Mouse (Mus musculus) limb, embryonic 14.5 days (tissue): Measurements from ENCODE around the gene Gm37240. TPM values are rescaled to one million over a fixed set of nuclear protein-coding genes. Genes with fewer than 3 reads are reported as not detected.

ENCODE experiments used
- ATAC-seq: fragments of 200-750 bp; cut with Nextera tagmentation; 2 replicates; pipeline ENCODE4 v1.8.0; 2017; ENCODE audit warnings: low read depth, moderate number of reproducible peaks, moderate TSS enrichment; ENCODE audit not compliant: low FRiP score
- DNase-seq: peaks from one replicate; pipeline ENCODE4 v3.0.0-alpha.2; 2015; ENCODE audit warnings: low spot score
- H3K27ac ChIP-seq: fragments of 300-500 bp; sonication (generic); replicated peaks from 2 replicates; pipeline ENCODE4 v1.5.1; 2014; ENCODE audit warnings: low read depth, mild to moderate bottlenecking, low read length, moderate library complexity, mixed read lengths
- H3K27me3 ChIP-seq: fragments of 300-500 bp; sonication (generic); 2 replicates; pipeline ENCODE4 v1.6.1; 2014; ENCODE audit warnings: low read length, mixed read lengths; ENCODE audit not compliant: control insufficient read depth, insufficient read depth
- H3K36me3 ChIP-seq: fragments of 300-500 bp; sonication (generic); 2 replicates; pipeline ENCODE4 v1.6.1; 2014; ENCODE audit warnings: mild to moderate bottlenecking, low read length, moderate library complexity, mixed read lengths; ENCODE audit not compliant: control insufficient read depth, insufficient read depth
- H3K4me1 ChIP-seq: fragments of 300-500 bp; sonication (generic); 2 replicates; pipeline ENCODE4 v1.6.1; 2014; ENCODE audit warnings: antibody characterized with exemption, low read length, mixed read lengths; ENCODE audit not compliant: control insufficient read depth, insufficient read depth
- H3K4me2 ChIP-seq: fragments of 300-500 bp; sonication (generic); replicated peaks from 2 replicates; pipeline ENCODE4 v1.6.1; 2014; ENCODE audit warnings: low read depth, mild to moderate bottlenecking, low read length, moderate library complexity; ENCODE audit not compliant: severe bottlenecking
- H3K4me3 ChIP-seq: fragments of 300-500 bp; sonication (generic); replicated peaks from 2 replicates; pipeline ENCODE4 v1.5.1; 2014; ENCODE audit warnings: low read length
- H3K9ac ChIP-seq: fragments of 300-500 bp; sonication (generic); 2 replicates; pipeline ENCODE4 v1.6.1; 2014; ENCODE audit warnings: mild to moderate bottlenecking, low read depth, low read length, moderate library complexity; ENCODE audit not compliant: severe bottlenecking
- H3K9me3 ChIP-seq: fragments of 300-500 bp; sonication (generic); 2 replicates; pipeline ENCODE4 v1.6.1; 2016; ENCODE audit warnings: low read length; ENCODE audit not compliant: control insufficient read depth
- POLR2A ChIP-seq: fragments of 200-500 bp; IDR thresholded peaks from 2 replicates; pipeline ENCODE4 v1.8.0; 2012; ENCODE audit warnings: inconsistent platforms, mild to moderate bottlenecking, moderate library complexity, borderline replicate concordance; ENCODE audit not compliant: insufficient read depth, insufficient read length; ENCODE audit errors: extremely low read depth
- WGBS: fragments of 180-500 bp; shearing (Covaris S2); extraction: QIAGEN DNeasy Blood & Tissue Kit; methylation state at CpG from one replicate; pipeline ENCODE4 v1.1.7; 2014; 5-methylcytosine and 5-hydroxymethylcytosine counted together
- polyA plus RNA-seq, 2 experiments: library from polyadenylated mRNA; depleted of rRNA in 1 of 2; stranded (reverse) in 1 of 2; unstranded in 1 of 2; fragments of >200 nt; fragmentation: Nextera tagmentation in 1 of 2; extraction: Ambion mirVana in 1 of 2; gene quantifications; 2 replicates each; pipeline versions ENCODE4 v1.2.1 to v1.2.3; 2012 to 2014

The Gm37240 gene
- polyA plus RNA-seq, 2 experiments, result 2.0 to 13.4 TPM

GRCm38 (mm10) chr3:85748863-85749262 is 138.5 kb downstream of the Gm37240 start:
- DNase-seq (no peak), ATAC-seq (no peak)
- Histone ChIP-seq H3K4me3 (no peak overlapping the region), H3K4me1 (peaks cover 28% of the 10 kb centered on the region), H3K27me3 (no peaks in the 10 kb centered on the region), H3K9me3 (no peaks in the 10 kb centered on the region), H3K9ac (no peak overlapping the region), H3K36me3 (no peaks in the 10 kb centered on the region), H3K4me2 (no peak overlapping the region), H3K27ac (no peak overlapping the region)
- 28% methylated on average over 4 of the region's 4 CpGs for WGBS
- no peak for TF ChIP-seq POLR2A

- no peak for ATAC-seq
- 5% methylated on average over 4 of the region's 4 CpGs for WGBS
These were observed 141.2 kb downstream of the Gm37240 start for GRCm38 (mm10) chr3:85746116-85746515.

GRCm38 (mm10) chr3:85741767-85742166 is 145.6 kb downstream of the Gm37240 start:
- Histone ChIP-seq H3K9ac (no peak overlapping the region), H3K4me2 (no peak overlapping the region), H3K4me1 (peaks cover 10% of the 10 kb centered on the region), H3K27me3 (no peaks in the 10 kb centered on the region), H3K9me3 (no peaks in the 10 kb centered on the region), H3K4me3 (no peak overlapping the region), H3K27ac (no peak overlapping the region), H3K36me3 (no peaks in the 10 kb centered on the region)
- DNase-seq (no peak), ATAC-seq (no peak)
- no peak for TF ChIP-seq POLR2A
- WGBS, result 70% methylated on average over 3 of the region's 3 CpGs

More at GRCm38 (mm10) chr3:85746116-85746515, 141.2 kb downstream of the Gm37240 start:
- Histone ChIP-seq H3K9me3 (no peaks in the 10 kb centered on the region), H3K27ac (no peak overlapping the region), H3K27me3 (no peaks in the 10 kb centered on the region), H3K4me3 (no peak overlapping the region), H3K36me3 (no peaks in the 10 kb centered on the region), H3K4me1 (peaks cover 15% of the 10 kb centered on the region), H3K9ac (no peak overlapping the region), H3K4me2 (no peak overlapping the region)
- peak; percentile 52 for DNase-seq
- TF ChIP-seq POLR2A, result no peak

- no peaks in the 10 kb centered on the region for H3K9me3 ChIP-seq
- H3K4me3 ChIP-seq, result no peak overlapping the region
- H3K27ac ChIP-seq, result no peak overlapping the region
- TF ChIP-seq POLR2A, result no peak
- no peak overlapping the region for H3K4me2 ChIP-seq
- no peaks in the 10 kb centered on the region for H3K27me3 ChIP-seq
- no peaks in the 10 kb centered on the region for H3K4me1 ChIP-seq
- ATAC-seq, result no peak
- 62% methylated on average over 3 of the region's 3 CpGs for WGBS
- no peak for DNase-seq
- H3K36me3 ChIP-seq, result no peaks in the 10 kb centered on the region
- no peak overlapping the region for H3K9ac ChIP-seq
These were observed 148.7 kb downstream of the Gm37240 start for GRCm38 (mm10) chr3:85738591-85738990.

- Histone ChIP-seq H3K4me1 (no peaks in the 10 kb centered on the region), H3K9ac (no peak overlapping the region), H3K9me3 (no peaks in the 10 kb centered on the region), H3K36me3 (no peaks in the 10 kb centered on the region), H3K4me3 (no peak overlapping the region), H3K4me2 (no peak overlapping the region), H3K27ac (no peak overlapping the region), H3K27me3 (no peaks in the 10 kb centered on the region)
- ATAC-seq (no peak), DNase-seq (no peak)
- TF ChIP-seq POLR2A, result no peak
- WGBS, result 76% methylated on average over 5 of the region's 5 CpGs
These were observed 153.2 kb downstream of the Gm37240 start for GRCm38 (mm10) chr3:85733939-85734729.

GRCm38 (mm10) chr3:85727171-85727570 is 160.1 kb downstream of the Gm37240 start:
- no peak overlapping the region for H3K9ac ChIP-seq
- H3K4me3 ChIP-seq, result no peak overlapping the region
- no peak for ATAC-seq
- H3K4me2 ChIP-seq, result no peak overlapping the region
- TF ChIP-seq POLR2A, result no peak
- no peaks in the 10 kb centered on the region for H3K27me3 ChIP-seq
- H3K9me3 ChIP-seq, result no peaks in the 10 kb centered on the region
- no peak overlapping the region for H3K27ac ChIP-seq
- no peaks in the 10 kb centered on the region for H3K4me1 ChIP-seq
- 42% methylated on average over 2 of the region's 2 CpGs for WGBS
- no peak for DNase-seq
- no peaks in the 10 kb centered on the region for H3K36me3 ChIP-seq
